ENCODE assay signal across 8 mouse cellular contexts in genomic region chr13:77701733-77702132, GRCm38 (mm10). TPM values are rescaled to one million over a fixed set of nuclear protein-coding genes. Genes with fewer than 3 reads are reported as not detected.
DNase-seq lines count a peak whose midpoint lies in the region; ATAC-seq and TF ChIP-seq lines count a peak whose summit lies in the region.
"Not testable (repeated sequence)": the region's sequence is repeated elsewhere in the genome, so short reads cannot be mapped to it uniquely, and the experiment has no call there.

Gene Fam172a, plus strand, starts transcription at chr13:77702033.

- TF ChIP-seq EP300 in lung, postnatal 0 days (IDR thresholded peaks at IDR 0.05) = not testable (repeated sequence)

- not testable (repeated sequence) for H3K4me3 ChIP-seq in forebrain, embryonic 16.5 days (replicated peaks; ENCODE audit: low read length); intestine, postnatal 0 days (ENCODE audit: low read depth, low read length); lung, postnatal 0 days (ENCODE audit: low read depth, low read length); neural tube, embryonic 13.5 days

- not testable (repeated sequence) for H3K27ac ChIP-seq in forebrain, embryonic 16.5 days (ENCODE audit: low read length); intestine, postnatal 0 days (ENCODE audit: low read depth, low read length); lung, postnatal 0 days (ENCODE audit: low read length); neural tube, embryonic 13.5 days (replicated peaks)

- H3K4me2 ChIP-seq in forebrain, embryonic 16.5 days (ENCODE audit: low read length); intestine, postnatal 0 days (replicated peaks; ENCODE audit: low read depth); lung, postnatal 0 days (replicated peaks; ENCODE audit: low read depth, low read length); neural tube, embryonic 13.5 days: not testable (repeated sequence)

- not testable (repeated sequence) for H3K9ac ChIP-seq in forebrain, embryonic 16.5 days (replicated peaks; ENCODE audit: low read depth, low read length); intestine, postnatal 0 days (ENCODE audit: low read depth, low read length); lung, postnatal 0 days (replicated peaks; ENCODE audit: low read depth); neural tube, embryonic 13.5 days

- not testable (repeated sequence) for H3K36me3 ChIP-seq in forebrain, embryonic 16.5 days (ENCODE audit: control insufficient read depth, insufficient read depth); intestine, postnatal 0 days (ENCODE audit: control insufficient read depth, insufficient read depth); lung, postnatal 0 days (ENCODE audit: insufficient read depth, low read length); neural tube, embryonic 13.5 days

- H3K9me3 ChIP-seq in forebrain, embryonic 16.5 days (ENCODE audit: control insufficient read depth, low read length); intestine, postnatal 0 days (ENCODE audit: control insufficient read depth); lung, postnatal 0 days (ENCODE audit: low read length); neural tube, embryonic 13.5 days: not testable (repeated sequence)

- WGBS in forebrain, embryonic 16.5 days = no CpG with 5 or more reads among the region's 6 CpGs
- WGBS in intestine, postnatal 0 days = no CpG with 5 or more reads among the region's 6 CpGs
- no CpG with 5 or more reads among the region's 6 CpGs for WGBS in lung, postnatal 0 days
- no CpG with 5 or more reads among the region's 6 CpGs for WGBS in neural tube, embryonic 13.5 days

- H3K27me3 ChIP-seq in forebrain, embryonic 16.5 days (replicated peaks; ENCODE audit: control insufficient read depth, insufficient read depth, low read length); intestine, postnatal 0 days (replicated peaks; ENCODE audit: control insufficient read depth, insufficient read depth, low read length); lung, postnatal 0 days (replicated peaks; ENCODE audit: insufficient read depth, low read length); neural tube, embryonic 13.5 days: not testable (repeated sequence)

- intact Hi-C loops in heart, postnatal 14 days (cut with DNase I); left cerebral cortex, postnatal 25 days (cut with DNase I): not testable (repeated sequence)

- not testable (repeated sequence) for TF ChIP-seq CTCF in brain, embryonic 14.5 days (IDR thresholded peaks at IDR 0.05; ENCODE audit: borderline replicate concordance, extremely low read depth, insufficient read depth, insufficient read length); intestine, postnatal 0 days (IDR thresholded peaks at IDR 0.05; ENCODE audit: low read depth); lung, postnatal 0 days (IDR thresholded peaks at IDR 0.05)

- not testable (repeated sequence) for DNase-seq in brain, embryonic 14.5 days (ENCODE audit: low read depth); heart, postnatal 14 days; left cerebral cortex, postnatal 25 days (ENCODE audit: low spot score in 2 of 2); lung, postnatal 0 days (ENCODE audit: low spot score)

- TF ChIP-seq POLR2A in brain, embryonic 14.5 days (IDR thresholded peaks at IDR 0.05; ENCODE audit: borderline replicate concordance, extremely low read depth, insufficient read depth, insufficient read length, poor library complexity, severe bottlenecking) = not testable (repeated sequence)

- H3K4me1 ChIP-seq in forebrain, embryonic 16.5 days (replicated peaks; ENCODE audit: control insufficient read depth, insufficient read depth, low read length); intestine, postnatal 0 days (replicated peaks; ENCODE audit: control insufficient read depth, insufficient read depth, low read length); lung, postnatal 0 days (ENCODE audit: insufficient read depth, low read depth, low read length); neural tube, embryonic 13.5 days (replicated peaks): not testable (repeated sequence)

- ATAC-seq in CD4-positive, CD25-positive, alpha-beta regulatory T cell, adult 4 months; forebrain, embryonic 16.5 days; intestine, postnatal 0 days; lung, postnatal 0 days; neural tube, embryonic 13.5 days (ENCODE audit: low read depth): not testable (repeated sequence)

RNA-seq across cellular contexts. Expression of gene Fam172a, which starts in this region (rescaled TPM):
- polyA plus RNA-seq in CD4-positive, CD25-positive, alpha-beta regulatory T cell, adult 4 months (2017; shearing (Covaris generic)) = 10 to 100 TPM; 28.8 to 33.1 TPM
- 17.2 and 20.6 TPM in 2 replicates for polyA plus RNA-seq in brain, embryonic 14.5 days (2012; rRNA removed)
- polyA plus RNA-seq in forebrain, embryonic 16.5 days (2015; fragmentation: Nextera tagmentation; extraction: Ambion mirVana) = 58.8 and 59.5 TPM in 2 replicates
- 10 to 100 TPM; 13.5 to 15.0 TPM for total RNA-seq in heart, postnatal 14 days (2021)
- polyA plus RNA-seq in intestine, postnatal 0 days (2015; fragmentation: Nextera tagmentation; extraction: Ambion mirVana) = 17.4 and 18.1 TPM in 2 replicates
- total RNA-seq in left cerebral cortex, postnatal 25 days (2021) = 10 to 100 TPM; 34.6 to 37.4 TPM
- 21.8 and 21.9 TPM in 2 replicates for polyA plus RNA-seq in lung, postnatal 0 days (2015; fragmentation: Nextera tagmentation; extraction: Ambion mirVana)
- 35.3 and 47.7 TPM in 2 replicates for polyA plus RNA-seq in neural tube, embryonic 13.5 days (2015; fragmentation: Nextera tagmentation; extraction: Ambion mirVana)
